Mouse (Mus musculus) intestine, embryonic 14.5 days (tissue): ENCODE results near the gene Igsf8. TPM values are rescaled to one million over a fixed set of nuclear protein-coding genes. Genes with fewer than 3 reads are reported as not detected.

ENCODE experiments used
- ATAC-seq: fragments of 200-750 bp; cut with Nextera tagmentation; replicated peaks from 2 replicates; pipeline ENCODE4 v1.8.0; 2017; ENCODE audit warnings: low read depth, moderate number of reproducible peaks, moderate TSS enrichment, moderate library complexity; ENCODE audit not compliant: low FRiP score, low TSS enrichment
- DNase-seq: peaks from one replicate; pipeline ENCODE4 v3.0.0-alpha.2; 2018; ENCODE audit warnings: low spot score
- H3K27ac ChIP-seq: fragments of 300-500 bp; sonication (generic); 2 replicates; pipeline ENCODE4 v1.5.1; 2014; ENCODE audit warnings: low read depth, mild to moderate bottlenecking, control low read depth
- H3K27me3 ChIP-seq: fragments of 300-500 bp; sonication (generic); replicated peaks from 2 replicates; pipeline ENCODE4 v1.6.1; 2014; ENCODE audit warnings: low read length, control low read depth; ENCODE audit not compliant: control insufficient read depth, insufficient read depth
- H3K36me3 ChIP-seq: fragments of 300-500 bp; sonication (generic); 2 replicates; pipeline ENCODE4 v1.6.1; 2014; ENCODE audit warnings: low read length, control low read depth; ENCODE audit not compliant: control insufficient read depth, insufficient read depth
- H3K4me1 ChIP-seq: fragments of 300-500 bp; sonication (generic); replicated peaks from 2 replicates; pipeline ENCODE4 v1.6.1; 2014; ENCODE audit warnings: low read length, control low read depth, mixed read lengths; ENCODE audit not compliant: control insufficient read depth, insufficient read depth
- H3K4me2 ChIP-seq: fragments of 300-500 bp; sonication (generic); 2 replicates; pipeline ENCODE4 v1.6.1; 2014; ENCODE audit warnings: low read length
- H3K4me3 ChIP-seq: fragments of 300-500 bp; sonication (generic); 2 replicates; pipeline ENCODE4 v1.5.1; 2014; ENCODE audit warnings: low read depth, low read length, control low read depth, mixed read lengths
- H3K9ac ChIP-seq: fragments of 300-500 bp; sonication (generic); 2 replicates; pipeline ENCODE4 v1.6.1; 2014; ENCODE audit warnings: mild to moderate bottlenecking, low read length
- H3K9me3 ChIP-seq: fragments of 300-500 bp; sonication (generic); 2 replicates; pipeline ENCODE4 v1.6.1; 2016; ENCODE audit warnings: low read length, control low read depth; ENCODE audit not compliant: control insufficient read depth
- WGBS: fragments of 180-500 bp; shearing (Covaris S2); extraction: QIAGEN DNeasy Blood & Tissue Kit; methylation state at CpG from one replicate; pipeline ENCODE4 v1.1.7; 2014; 5-methylcytosine and 5-hydroxymethylcytosine counted together
- polyA plus RNA-seq: library from polyadenylated mRNA; unstranded; fragments of >200 nt; fragmentation: Nextera tagmentation; extraction: Ambion mirVana; gene quantifications from 2 replicates; pipeline ENCODE4 v1.2.1, GENCODE M21; 2014

The Igsf8 gene
- polyA plus RNA-seq, 1 experiment from 2014 or later: 48.5 TPM

- DNase-seq (no peak), ATAC-seq (no peak)
- peak overlapping the region; percentile 75 for H3K4me2 ChIP-seq
- no peaks in the 10 kb centered on the region for H3K4me1 ChIP-seq
- peaks cover 64% of the 10 kb centered on the region for H3K27me3 ChIP-seq
- H3K9ac ChIP-seq: no peak overlapping the region
- no peaks in the 10 kb centered on the region for H3K36me3 ChIP-seq
- no peaks in the 10 kb centered on the region for H3K9me3 ChIP-seq
- 55% methylated on average over 11 of the region's 11 CpGs for WGBS
- H3K4me3 ChIP-seq: peak overlapping the region; percentile 43
- no peak overlapping the region for H3K27ac ChIP-seq
These were observed 65.2 kb downstream of the Igsf8 start for GRCm38 (mm10) chr1:172326684-172327083.

- H3K36me3 ChIP-seq: no peaks in the 10 kb centered on the region
- H3K27me3 ChIP-seq: peaks cover 67% of the 10 kb centered on the region
- H3K9ac ChIP-seq: no peak overlapping the region
- no peak overlapping the region for H3K4me3 ChIP-seq
- 85% methylated on average over 16 of the region's 16 CpGs for WGBS
- no peaks in the 10 kb centered on the region for H3K4me1 ChIP-seq
- H3K27ac ChIP-seq: no peak overlapping the region
- no peak overlapping the region for H3K4me2 ChIP-seq
- H3K9me3 ChIP-seq: no peaks in the 10 kb centered on the region
- ATAC-seq (no peak), DNase-seq (no peak)
These were observed 66.0 kb downstream of the Igsf8 start for GRCm38 (mm10) chr1:172327206-172328001.

- Histone ChIP-seq H3K4me3 (no peak overlapping the region), H3K9ac (no peak overlapping the region), H3K4me1 (no peaks in the 10 kb centered on the region), H3K9me3 (no peaks in the 10 kb centered on the region), H3K27ac (no peak overlapping the region), H3K4me2 (no peak overlapping the region), H3K27me3 (peaks cover 67% of the 10 kb centered on the region), H3K36me3 (no peaks in the 10 kb centered on the region)
- ATAC-seq: no peak
- DNase-seq: no peak
- WGBS: 84% methylated on average over 3 of the region's 3 CpGs
These were observed 66.6 kb downstream of the Igsf8 start for GRCm38 (mm10) chr1:172328041-172328440.

GRCm38 (mm10) chr1:172328461-172328860 lies 67.0 kb downstream of the Igsf8 start:
- Histone ChIP-seq H3K4me2 (no peak overlapping the region), H3K4me3 (no peak overlapping the region), H3K36me3 (no peaks in the 10 kb centered on the region), H3K27ac (no peak overlapping the region), H3K9ac (no peak overlapping the region), H3K9me3 (no peaks in the 10 kb centered on the region), H3K4me1 (no peaks in the 10 kb centered on the region), H3K27me3 (peaks cover 70% of the 10 kb centered on the region)
- DNase-seq (no peak), ATAC-seq (no peak)
- WGBS: 76% methylated on average over 7 of the region's 7 CpGs

- 32% methylated on average over 9 of the region's 9 CpGs for WGBS
- Histone ChIP-seq H3K9me3 (no peaks in the 10 kb centered on the region), H3K4me1 (no peaks in the 10 kb centered on the region), H3K27ac (no peak within 1 kb of the TSS), H3K4me3 (no peak within 1 kb of the TSS), H3K27me3 (peaks cover 72% of the 10 kb centered on the region), H3K4me2 (no peak within 1 kb of the TSS), H3K9ac (no peak within 1 kb of the TSS), H3K36me3 (no peaks in the 10 kb centered on the region)
- no peak for ATAC-seq
- DNase-seq: no peak
These were observed 67.7 kb downstream of the Igsf8 start, which contains the start of gene Kcnj9 for GRCm38 (mm10) chr1:172329131-172329530. TSS of gene Kcnj9 (minus strand) at chr1:172329318.

GRCm38 (mm10) chr1:172329616-172330015 lies 68.2 kb downstream of the Igsf8 start:
- Histone ChIP-seq H3K27ac (no peak overlapping the region), H3K27me3 (peaks cover 72% of the 10 kb centered on the region), H3K9me3 (no peaks in the 10 kb centered on the region), H3K9ac (no peak overlapping the region), H3K36me3 (no peaks in the 10 kb centered on the region), H3K4me1 (no peaks in the 10 kb centered on the region), H3K4me3 (no peak overlapping the region), H3K4me2 (no peak overlapping the region)
- 65% methylated on average over 6 of the region's 6 CpGs for WGBS
- ATAC-seq: no peak
- no peak for DNase-seq

- Histone ChIP-seq H3K27ac (no peak overlapping the region), H3K9ac (no peak overlapping the region), H3K9me3 (no peaks in the 10 kb centered on the region), H3K27me3 (peaks cover 57% of the 10 kb centered on the region), H3K4me1 (no peaks in the 10 kb centered on the region), H3K36me3 (no peaks in the 10 kb centered on the region), H3K4me3 (no peak overlapping the region), H3K4me2 (no peak overlapping the region)
- DNase-seq (no peak), ATAC-seq (no peak)
- WGBS: 73% methylated on average over 8 of the region's 8 CpGs
These were observed 70.0 kb downstream of the Igsf8 start for GRCm38 (mm10) chr1:172331422-172331947.

- Histone ChIP-seq H3K36me3 (no peaks in the 10 kb centered on the region), H3K4me3 (no peak overlapping the region), H3K9me3 (no peaks in the 10 kb centered on the region), H3K9ac (no peak overlapping the region), H3K27me3 (peaks cover 46% of the 10 kb centered on the region), H3K4me2 (no peak overlapping the region), H3K4me1 (no peaks in the 10 kb centered on the region), H3K27ac (no peak overlapping the region)
- 76% methylated on average over 2 of the region's 2 CpGs for WGBS
- DNase-seq (no peak), ATAC-seq (no peak)
These were observed 71.5 kb downstream of the Igsf8 start for GRCm38 (mm10) chr1:172332925-172333324.

GRCm38 (mm10) chr1:172333512-172333911 lies 72.1 kb downstream of the Igsf8 start:
- no peaks in the 10 kb centered on the region for H3K4me1 ChIP-seq
- no peak for ATAC-seq

More at GRCm38 (mm10) chr1:172333512-172333911, 72.1 kb downstream of the Igsf8 start:
- H3K27ac ChIP-seq: no peak overlapping the region
- no peak overlapping the region for H3K4me3 ChIP-seq
- H3K9me3 ChIP-seq: no peaks in the 10 kb centered on the region
- WGBS: 22% methylated on average over 3 of the region's 3 CpGs
- H3K36me3 ChIP-seq: no peaks in the 10 kb centered on the region
- H3K27me3 ChIP-seq: peaks cover 40% of the 10 kb centered on the region
- no peak overlapping the region for H3K9ac ChIP-seq
- DNase-seq: no peak
- no peak overlapping the region for H3K4me2 ChIP-seq
